Mouse (Mus musculus): ENCODE measurements at regions not wholly inside any gene's neighbourhood (a gene's known extent, or its start where the extent isn't known, plus 50 kb on each side); places are given as distances from the start of the nearest gene placed in this dataset.

- TF ChIP-seq CTCF (IDR thresholded peaks at IDR 0.05; ENCODE audit: low read depth, low read length) (no peak), EP300 (IDR thresholded peaks at IDR 0.05; ENCODE audit: insufficient read depth, low read depth, low read length) (no peak), POLR2A (IDR thresholded peaks at IDR 0.05; ENCODE audit: insufficient read depth, low read length) (no peak)
These were observed 529.5 kb upstream of the Hsf2 start for GRCm38 (mm10) chr10:56956728-56957127.

Data from ES-Bruce4 (cell line).